Mouse (Mus musculus) left cerebral cortex, adult 2 months (tissue): ENCODE measurements around the gene Pam. TPM values are rescaled to one million over a fixed set of nuclear protein-coding genes. Genes with fewer than 3 reads are reported as not detected.

Experiments used
- DNase-seq, 2 experiments: peaks; one replicate each; pipeline ENCODE4 v3.0.0; 2021 to 2022; ENCODE audit warnings: low spot score in 2 of 2, mixed read lengths in 1 of 2; ENCODE audit errors: extremely low spot score in 1 of 2
- H3K27ac ChIP-seq: fragments of 200-600 bp; 2 replicates; pipeline ENCODE4 v1.8.1; 2022
- H3K4me3 ChIP-seq: fragments of 200-600 bp; 2 replicates; pipeline ENCODE4 v1.8.1; 2022
- CTCF ChIP-seq: fragments of 200-600 bp; IDR thresholded peaks from 2 replicates; pipeline ENCODE4 v1.8.1; 2022; ENCODE audit warnings: antibody characterized with exemption, mild to moderate bottlenecking, moderate library complexity
- intact Hi-C: fragments of 180-260 bp; cut with DNase I; formaldehyde crosslinking; loops from one replicate; pipeline ENCODE4 v1.15.1; 2025
- total RNA-seq, 2 experiments: library from RNA; stranded (reverse); gene quantifications; 2 replicates each; pipeline ENCODE4 v1.2.3; 2021

Pam gene
- total RNA-seq, 2 experiments from 2014 or later: 258 to 269 TPM

DNA sequence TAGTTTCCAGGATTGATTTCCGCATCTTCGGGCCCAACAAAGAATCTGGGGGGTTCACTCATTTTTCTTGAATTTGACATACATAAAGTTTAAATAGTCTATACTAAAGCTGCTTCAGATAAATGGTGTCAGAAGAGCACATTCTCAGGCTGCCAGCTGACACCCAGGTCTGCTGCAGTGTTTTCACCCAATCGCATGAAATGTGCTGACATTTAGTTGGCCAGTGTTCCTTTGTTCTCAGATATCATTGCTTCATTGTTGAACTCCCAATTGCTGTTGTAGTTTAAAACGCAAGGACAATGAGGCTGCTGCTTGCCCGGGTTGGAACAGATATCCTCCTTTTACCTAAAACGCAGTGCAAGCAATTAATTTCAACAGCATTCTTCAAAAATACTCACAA is 334.0 kb downstream of the Pam start:
- intact Hi-C loops: no loop called here

DNA sequence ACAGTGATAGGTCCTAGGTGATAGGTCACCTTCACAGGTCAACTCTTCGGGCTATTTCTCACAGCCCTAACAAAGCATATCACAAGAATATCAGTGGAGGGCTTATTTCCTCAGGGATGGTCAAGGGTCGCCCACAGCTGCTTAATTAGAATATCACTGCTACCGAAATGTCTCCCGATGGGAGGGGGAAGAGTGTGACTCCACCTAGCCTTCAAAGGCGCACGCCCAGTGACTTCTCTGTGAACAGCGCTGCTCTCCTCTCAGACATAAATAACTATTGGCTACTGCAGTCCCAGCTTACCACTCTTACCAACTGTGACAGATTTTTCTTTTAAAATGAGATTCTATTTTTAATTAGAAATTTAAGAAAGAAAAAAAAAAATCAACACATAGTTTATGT is 334.8 kb downstream of the Pam start:
- Histone ChIP-seq H3K27ac (no peak overlapping the region), H3K4me3 (no peak overlapping the region)
- no peak for DNase-seq
- no peak for TF ChIP-seq CTCF
- intact Hi-C loops: no loop called here

More for the DNA sequence above, 334.0 kb downstream of the Pam start:
- no peak overlapping the region for H3K27ac ChIP-seq
- no peak overlapping the region for H3K4me3 ChIP-seq
- DNase-seq: no peak
- no peak for TF ChIP-seq CTCF

GRCm38 (mm10) chr1:97759841-97760240 is 335.6 kb downstream of the Pam start:
- DNase-seq: no peak
- H3K27ac ChIP-seq: no peak overlapping the region
- intact Hi-C loops: no loop called here
- no peak overlapping the region for H3K4me3 ChIP-seq
- no peak for TF ChIP-seq CTCF

- TF ChIP-seq CTCF: no peak
- Histone ChIP-seq H3K27ac (no peak overlapping the region), H3K4me3 (no peak overlapping the region)
- no peak for DNase-seq
- intact Hi-C loops: no loop called here
Observed at GRCm38 (mm10) chr1:97754392-97754791, 341.1 kb downstream of the Pam start.

- DNase-seq: no peak
- no peak overlapping the region for H3K27ac ChIP-seq
- intact Hi-C loops: no loop called here
- no peak for TF ChIP-seq CTCF
- no peak overlapping the region for H3K4me3 ChIP-seq
Observed at GRCm38 (mm10) chr1:97753216-97753615, 342.2 kb downstream of the Pam start.

DNA sequence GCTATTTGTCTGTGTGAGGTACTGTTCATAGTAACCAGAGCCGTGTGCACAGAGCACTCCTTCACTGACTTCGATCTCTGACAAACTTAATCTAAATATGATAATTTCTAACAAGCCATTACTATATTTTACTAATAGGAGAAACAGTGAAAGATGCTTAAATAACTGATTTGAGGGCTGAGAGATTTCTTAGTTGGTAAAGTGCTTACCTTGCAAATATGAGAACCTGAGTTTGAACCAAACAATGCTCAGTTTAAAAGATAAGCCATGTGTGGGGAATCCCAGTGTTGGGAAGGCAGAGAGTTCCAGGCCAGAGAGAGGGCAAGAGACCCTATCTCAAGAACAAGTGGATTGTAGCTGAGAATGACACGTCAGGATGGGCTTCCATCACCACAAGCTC is 347.3 kb downstream of the Pam start:
- Histone ChIP-seq H3K4me3 (no peak overlapping the region), H3K27ac (no peak overlapping the region)
- intact Hi-C loops: no loop called here
- TF ChIP-seq CTCF: no peak
- DNase-seq: no peak

- Histone ChIP-seq H3K4me3 (no peak overlapping the region), H3K27ac (no peak overlapping the region)
- intact Hi-C loops: no loop called here
- no peak for TF ChIP-seq CTCF
- no peak for DNase-seq
Observed at GRCm38 (mm10) chr1:97746261-97746660, 349.2 kb downstream of the Pam start.

- intact Hi-C loops: no loop called here
- no peak overlapping the region for H3K27ac ChIP-seq
- H3K4me3 ChIP-seq: no peak overlapping the region
- TF ChIP-seq CTCF: no peak
- DNase-seq: no peak
Observed at GRCm38 (mm10) chr1:97745712-97746111, 349.7 kb downstream of the Pam start.
